Mouse (Mus musculus) brain, embryonic 14.5 days (tissue): ENCODE data around the gene Eml1. TPM values are rescaled to one million over a fixed set of nuclear protein-coding genes. Genes with fewer than 3 reads are reported as not detected.

Experiments
- DNase-seq: peaks from one replicate; pipeline ENCODE4 v3.0.0-alpha.2; 2011; ENCODE audit warnings: low read depth
- CTCF ChIP-seq: fragments of 200-500 bp; IDR thresholded peaks from 2 replicates; pipeline ENCODE4 v1.5.1; 2012; ENCODE audit warnings: inconsistent platforms, mild to moderate bottlenecking, moderate library complexity, borderline replicate concordance; ENCODE audit not compliant: insufficient read depth, insufficient read length; ENCODE audit errors: extremely low read depth
- POLR2A ChIP-seq: fragments of 200-500 bp; IDR thresholded peaks from 2 replicates; pipeline ENCODE4 v1.6.1; 2012; ENCODE audit warnings: mild to moderate bottlenecking, inconsistent platforms, borderline replicate concordance; ENCODE audit not compliant: poor library complexity, insufficient read depth, insufficient read length, severe bottlenecking; ENCODE audit errors: extremely low read depth
- polyA plus RNA-seq: library from polyadenylated mRNA; depleted of rRNA; stranded (reverse); fragments of >200 nt; gene quantifications from 2 replicates; pipeline ENCODE4 v1.2.3, GENCODE M21; 2012; rRNA removed

The Eml1 gene
- polyA plus RNA-seq = 40.9 and 45.6 TPM in 2 replicates

DNA sequence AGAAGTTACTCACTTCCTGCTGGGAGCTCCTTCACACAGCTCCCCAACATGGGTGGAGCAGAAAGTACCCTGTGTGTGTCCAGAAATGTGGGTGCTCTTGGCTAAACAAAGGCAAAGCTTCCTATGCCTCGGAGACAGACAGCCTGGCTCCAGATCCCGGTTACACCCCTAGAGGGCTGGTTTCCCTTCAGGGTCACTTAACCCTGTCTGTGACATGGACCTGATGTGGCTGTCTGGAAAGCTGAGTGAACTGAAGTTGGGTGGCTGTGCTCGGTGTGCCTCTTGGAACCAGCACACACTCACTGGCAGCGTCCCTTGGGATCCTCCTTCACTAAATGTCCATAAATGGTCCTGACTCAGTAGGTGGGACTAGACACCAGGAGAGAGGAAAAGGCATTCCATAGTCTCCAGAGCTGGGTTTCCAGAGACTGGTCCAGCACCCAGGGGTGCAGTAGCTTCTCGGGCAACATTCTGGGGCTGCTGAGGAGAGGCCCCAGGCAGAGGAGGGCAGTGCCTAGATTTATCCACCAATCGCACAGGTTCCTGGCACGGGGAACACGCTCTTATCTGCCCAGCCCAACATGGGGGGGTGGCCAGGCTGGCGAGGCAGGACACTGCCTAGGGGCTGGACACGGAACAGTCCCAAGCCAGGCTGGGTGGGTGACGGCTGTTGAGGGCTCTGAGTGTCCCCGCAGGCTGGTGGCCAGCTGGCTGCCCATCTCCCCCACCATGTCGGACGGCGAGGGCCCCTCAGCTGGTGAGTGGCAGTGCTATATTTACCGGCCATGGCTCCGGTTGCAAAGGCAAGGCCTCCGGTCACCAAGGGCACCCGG is at the start of gene Eml1:
Gene Eml1, plus strand, starts transcription at position 362 of the 833 bp plus-strand sequence.
- no peak for TF ChIP-seq POLR2A
- no peak for TF ChIP-seq CTCF
- no peak for DNase-seq

DNA sequence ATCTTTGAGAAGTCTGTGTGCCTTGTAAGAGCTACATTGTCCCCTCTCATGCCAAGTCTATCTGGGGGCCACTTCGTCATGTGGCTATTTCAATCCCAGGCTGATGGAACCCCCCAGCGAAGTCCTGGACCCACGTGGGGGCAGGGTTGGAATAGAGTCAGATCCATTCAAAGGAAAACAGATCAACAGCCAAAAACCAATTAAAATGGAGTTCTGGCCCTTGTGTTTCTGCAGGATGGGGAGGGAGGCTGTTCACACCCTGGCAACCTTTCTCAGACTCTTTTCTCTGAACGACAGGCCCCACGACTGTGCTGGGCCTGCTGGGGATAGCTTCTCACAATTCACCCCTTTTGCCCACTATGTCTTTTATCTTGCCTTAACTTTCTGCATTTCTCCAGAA is 44.4 kb upstream of the Eml1 start:
- peak; percentile 91 for DNase-seq
- no peak for TF ChIP-seq POLR2A

- TF ChIP-seq POLR2A (0 out of 2 replicates have a peak, but pooled peaks have one; percentile 20), CTCF (no peak)
- DNase-seq = peak; percentile 92
Observed at GRCm38 (mm10) chr12:108327889-108328491, 42.8 kb upstream of the Eml1 start.

DNA sequence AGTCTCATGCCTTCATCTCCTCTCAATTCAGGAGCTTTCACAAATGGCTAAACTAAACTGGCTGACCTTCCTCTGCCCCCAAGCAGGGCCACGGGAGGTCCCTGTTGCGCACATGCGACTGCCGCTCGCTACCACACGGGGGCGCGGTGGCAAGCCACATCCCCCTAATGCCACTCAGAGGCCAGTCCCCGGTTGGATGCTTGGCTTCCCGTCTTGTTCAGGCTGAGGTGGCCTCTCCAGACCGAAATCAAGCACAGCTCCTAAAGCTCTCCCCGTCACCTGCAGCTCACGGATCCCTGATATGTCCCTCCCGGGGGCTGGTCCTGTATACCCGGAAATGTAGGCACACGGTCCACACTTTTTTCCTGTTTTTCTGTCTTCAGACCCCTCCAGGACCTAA is 37.7 kb upstream of the Eml1 start:
- TF ChIP-seq CTCF (peak; percentile 94), POLR2A (no peak)
- peak; percentile 87 for DNase-seq

DNA sequence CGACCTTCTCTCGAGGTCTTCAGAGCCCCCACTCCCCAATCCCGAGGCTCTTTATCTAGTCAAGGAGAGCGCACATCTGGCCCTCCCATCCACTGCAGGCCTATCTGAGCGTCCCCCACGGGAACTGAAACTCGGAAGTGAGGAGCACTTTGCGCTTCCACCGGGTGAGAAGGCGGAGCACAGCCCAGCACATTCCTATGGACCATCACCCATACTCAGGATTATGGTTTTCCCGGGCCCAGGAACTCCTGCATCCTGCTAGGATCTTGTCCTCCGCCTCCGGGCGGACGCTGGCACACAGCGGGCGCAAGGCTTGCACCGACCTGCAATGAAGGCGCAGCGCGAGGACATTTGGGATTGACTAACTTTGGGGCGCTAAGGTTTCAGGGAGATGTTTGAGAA is 37.3 kb upstream of the Eml1 start:
- DNase-seq = peak; percentile 33
- TF ChIP-seq POLR2A (no peak), CTCF (no peak)

DNA sequence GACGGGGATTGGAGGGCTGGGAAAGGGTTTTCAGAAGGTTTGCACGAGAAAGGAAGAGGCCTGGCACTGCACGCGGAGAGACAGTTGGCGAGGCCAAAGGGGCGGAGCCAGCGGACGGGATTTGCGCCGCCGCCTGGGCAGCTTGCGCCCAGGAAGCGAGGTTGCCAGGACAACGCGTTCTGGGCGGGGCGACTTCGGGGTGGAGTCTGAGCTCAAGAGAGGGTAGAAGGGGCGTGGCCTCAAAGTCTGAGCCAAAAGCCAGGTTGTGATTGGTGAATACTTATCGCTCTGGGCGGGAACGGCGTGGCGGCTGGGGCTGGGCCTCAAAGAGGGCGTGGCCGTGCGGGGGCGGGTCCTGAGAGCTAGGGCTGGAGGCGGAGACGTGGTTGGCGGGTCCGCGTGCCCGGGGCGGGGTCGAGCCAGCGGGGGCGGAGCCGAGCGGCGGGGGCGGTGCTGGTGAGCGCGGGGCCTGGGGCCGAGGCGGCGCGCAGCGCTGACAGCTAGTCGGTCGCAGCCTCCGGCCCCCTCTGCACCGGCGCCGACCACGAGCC is 36.8 kb upstream of the Eml1 start, which contains the start of gene Cyp46a1:
Gene Cyp46a1, plus strand, starts transcription at position 487 of the 551 bp plus-strand sequence.
- peak; percentile 53 for TF ChIP-seq POLR2A
- no peak for TF ChIP-seq CTCF
- DNase-seq = peak; percentile 100

GRCm38 (mm10) chr12:108334529-108334928 is 36.2 kb upstream of the Eml1 start:
- peak; percentile 67 for DNase-seq
- TF ChIP-seq CTCF (no peak), POLR2A (no peak)

DNA sequence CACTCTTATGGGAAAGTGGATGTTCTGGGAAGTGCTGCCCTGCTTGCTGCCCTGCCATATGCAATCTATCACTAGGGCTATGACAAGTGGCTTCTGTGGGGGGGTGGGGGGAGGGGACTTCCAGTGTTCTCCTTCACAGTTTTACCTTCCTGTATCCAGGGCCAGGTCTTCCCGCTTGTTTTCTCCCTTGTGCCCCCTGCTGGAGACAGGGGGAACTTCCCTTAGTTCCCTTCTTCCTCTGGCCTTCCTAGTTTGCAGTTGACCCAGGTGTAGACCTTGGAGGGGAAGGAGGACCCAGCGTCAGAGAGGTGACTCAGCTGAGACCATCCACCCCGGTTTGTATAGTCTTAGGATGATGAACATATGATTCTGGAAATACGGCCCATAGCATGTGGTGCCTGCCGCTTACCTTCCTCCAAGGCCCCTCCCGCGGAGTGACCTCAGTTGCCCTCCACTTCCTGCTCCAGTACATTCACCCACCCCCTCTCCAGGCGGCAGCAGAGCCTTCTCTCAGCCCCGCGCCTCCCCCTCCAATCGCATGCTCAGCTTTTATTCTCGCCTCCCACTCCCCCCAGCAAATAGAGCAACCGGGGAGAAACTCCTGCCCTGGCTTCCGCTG is 32.1 kb upstream of the Eml1 start:
- DNase-seq = no peak
- TF ChIP-seq CTCF (peak; percentile 86), POLR2A (no peak)

DNA sequence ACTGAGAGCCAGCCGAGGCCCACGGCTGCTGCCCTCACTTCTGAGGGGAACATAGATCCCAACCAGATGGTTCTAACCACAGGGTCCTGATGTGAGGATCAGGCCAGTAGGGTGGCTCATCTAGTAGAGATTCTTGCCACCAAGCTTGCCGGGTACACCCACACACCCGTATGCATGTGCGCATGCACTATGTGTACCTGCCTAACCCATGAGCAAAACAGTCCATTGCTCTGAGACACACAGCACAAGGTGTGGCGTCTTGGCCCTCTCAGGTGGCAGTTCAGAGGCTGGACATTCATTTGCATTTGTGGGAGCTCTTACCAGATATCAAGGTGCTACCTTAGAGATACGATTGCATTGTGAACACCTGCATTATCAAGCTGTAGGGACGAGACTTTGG is 22.6 kb upstream of the Eml1 start:
- no peak for DNase-seq
- no peak for TF ChIP-seq CTCF
- TF ChIP-seq POLR2A = no peak

GRCm38 (mm10) chr12:108349026-108349425 is 21.7 kb upstream of the Eml1 start:
- no peak for TF ChIP-seq POLR2A
- peak; percentile 62 for DNase-seq

- TF ChIP-seq CTCF = no peak
- no peak for TF ChIP-seq POLR2A
- no peak for DNase-seq
Observed at GRCm38 (mm10) chr12:108350931-108351330, 19.8 kb upstream of the Eml1 start.

DNA sequence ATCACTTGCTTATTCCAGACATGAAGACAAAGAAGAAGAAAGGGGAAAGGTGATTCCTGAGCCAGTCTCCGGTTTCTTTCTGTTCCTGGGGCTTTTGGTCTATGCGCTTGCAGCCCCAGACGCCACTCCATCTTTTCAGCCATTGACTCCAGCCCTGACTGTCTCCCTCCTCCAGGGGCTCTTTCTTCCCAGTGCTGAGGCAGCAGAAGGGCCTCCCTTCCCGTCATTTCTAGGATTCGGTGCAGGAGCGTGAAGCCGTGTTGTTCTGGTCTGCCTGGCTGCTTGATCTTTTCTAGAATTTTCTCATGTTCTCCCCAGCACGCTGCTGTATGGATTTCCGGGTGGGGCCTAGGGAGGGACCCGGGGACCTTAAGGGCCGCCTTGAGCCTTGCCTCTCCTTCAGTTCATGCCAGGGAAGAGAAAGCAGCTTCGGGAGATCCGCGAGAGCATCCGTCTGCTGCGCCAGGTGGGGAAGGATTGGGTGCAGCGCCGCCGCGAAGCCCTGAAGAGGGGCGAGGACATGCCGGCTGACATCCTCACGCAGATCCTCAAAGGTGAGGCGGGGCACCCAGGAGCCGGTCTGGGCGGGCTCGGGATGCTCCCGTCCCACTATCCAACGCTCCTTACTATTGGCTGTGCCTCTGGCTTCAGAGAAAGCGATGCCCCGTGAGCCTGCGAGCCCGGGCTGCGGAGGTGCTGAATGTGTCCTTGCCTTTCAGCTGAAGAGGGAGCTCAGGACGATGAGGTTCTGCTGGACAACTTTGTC is 18.2 kb upstream of the Eml1 start:
- no peak for TF ChIP-seq CTCF
- TF ChIP-seq POLR2A = no peak
- DNase-seq = peak; percentile 53
